Mouse (Mus musculus) heart, postnatal 14 days (tissue): ENCODE measurements at regions not wholly inside any gene's neighbourhood (a gene's known extent, or its start where the extent isn't known, plus 50 kb on each side); places are given as distances from the start of the nearest gene placed in this dataset.

Experiments used
- DNase-seq, 2 experiments: peaks; one replicate each; pipeline ENCODE4 v3.0.0; 2021 to 2022
- intact Hi-C: fragments of 180-260 bp; cut with DNase I; formaldehyde crosslinking; loops from one replicate; pipeline ENCODE4 v1.15.1; 2025

- intact Hi-C loops, result no loop called here
- no peak for DNase-seq
Measured at GRCm38 (mm10) chr2:171812701-171813100, 230.6 kb downstream of the Cbln4 start.

- DNase-seq, result peak; percentile 20 to 33
- intact Hi-C loops, result no loop called here
Measured at GRCm38 (mm10) chr2:171805376-171805775, 237.9 kb downstream of the Cbln4 start.

- intact Hi-C loops, result no loop called here
Measured at GRCm38 (mm10) chr2:171800511-171801268, 242.6 kb downstream of the Cbln4 start.

GRCm38 (mm10) chr2:171799351-171799750, 243.9 kb downstream of the Cbln4 start:
- no peak for DNase-seq
- intact Hi-C loops, result no loop called here

More at GRCm38 (mm10) chr2:171800511-171801268, 242.6 kb downstream of the Cbln4 start:
- DNase-seq, result no peak

GRCm38 (mm10) chr2:171790686-171791085, 252.6 kb downstream of the Cbln4 start:
- DNase-seq, result no peak
- intact Hi-C loops, result no loop called here

- DNase-seq, result peak in 1 of 2 experiments; percentile 3
- intact Hi-C loops, result no loop called here
Measured at GRCm38 (mm10) chr2:171766193-171766930, 276.9 kb downstream of the Cbln4 start.

GRCm38 (mm10) chr2:171765071-171765470, 278.2 kb downstream of the Cbln4 start:
- DNase-seq, result no peak
- intact Hi-C loops, result no loop called here

GRCm38 (mm10) chr2:171753502-171753901, 289.8 kb downstream of the Cbln4 start:
- intact Hi-C loops, result no loop called here
- DNase-seq, result no peak

GRCm38 (mm10) chr2:171747162-171747561, 296.1 kb downstream of the Cbln4 start:
- intact Hi-C loops, result no loop called here
- DNase-seq, result peak; percentile 11 to 13

- intact Hi-C loops, result no loop called here
- DNase-seq, result no peak
Measured at GRCm38 (mm10) chr2:171743111-171743510, 300.2 kb downstream of the Cbln4 start.

GRCm38 (mm10) chr2:171742706-171743105, 300.6 kb downstream of the Cbln4 start:
- no peak for DNase-seq
- intact Hi-C loops, result no loop called here

GRCm38 (mm10) chr2:171737761-171738160, 305.5 kb downstream of the Cbln4 start:
- intact Hi-C loops, result no loop called here

GRCm38 (mm10) chr2:171735061-171735490, 308.2 kb downstream of the Cbln4 start:
- no peak for DNase-seq
- intact Hi-C loops, result no loop called here

More at GRCm38 (mm10) chr2:171737761-171738160, 305.5 kb downstream of the Cbln4 start:
- DNase-seq, result no peak

GRCm38 (mm10) chr2:171734634-171734987, 308.7 kb downstream of the Cbln4 start:
- intact Hi-C loops, result no loop called here
- DNase-seq, result no peak

- DNase-seq, result no peak
- intact Hi-C loops, result no loop called here
Measured at GRCm38 (mm10) chr2:171733965-171734633, 309.2 kb downstream of the Cbln4 start.

GRCm38 (mm10) chr2:171719269-171719668, 324.0 kb downstream of the Cbln4 start:
- DNase-seq, result no peak
- intact Hi-C loops, result no loop called here

GRCm38 (mm10) chr2:171718855-171719254, 324.4 kb downstream of the Cbln4 start:
- DNase-seq, result no peak
- intact Hi-C loops, result no loop called here

- intact Hi-C loops, result no loop called here
- DNase-seq, result no peak
Measured at GRCm38 (mm10) chr2:171712816-171713570, 330.3 kb downstream of the Cbln4 start.

GRCm38 (mm10) chr2:171693526-171693925, 349.7 kb downstream of the Cbln4 start:
- DNase-seq, result no peak
- intact Hi-C loops, result no loop called here

- intact Hi-C loops, result no loop called here
- DNase-seq, result no peak
Measured at GRCm38 (mm10) chr2:171690781-171691180, 352.5 kb downstream of the Cbln4 start.

- no peak for DNase-seq
- intact Hi-C loops, result no loop called here
Measured at GRCm38 (mm10) chr2:171689102-171689501, 354.2 kb downstream of the Cbln4 start.
